Mouse (Mus musculus): ENCODE results near the gene Cnnm2. TPM values are rescaled to one million over a fixed set of nuclear protein-coding genes. Genes with fewer than 3 reads are reported as not detected.

Cnnm2 gene
- polyA plus RNA-seq (2014; fragmentation: Illumina TruSeq; extraction: RNeasy Lipid Tissue Mini Kit (QIAGEN cat#74804); ENCODE audit: low read depth, low replicate concordance): 9.9 TPM

DNA sequence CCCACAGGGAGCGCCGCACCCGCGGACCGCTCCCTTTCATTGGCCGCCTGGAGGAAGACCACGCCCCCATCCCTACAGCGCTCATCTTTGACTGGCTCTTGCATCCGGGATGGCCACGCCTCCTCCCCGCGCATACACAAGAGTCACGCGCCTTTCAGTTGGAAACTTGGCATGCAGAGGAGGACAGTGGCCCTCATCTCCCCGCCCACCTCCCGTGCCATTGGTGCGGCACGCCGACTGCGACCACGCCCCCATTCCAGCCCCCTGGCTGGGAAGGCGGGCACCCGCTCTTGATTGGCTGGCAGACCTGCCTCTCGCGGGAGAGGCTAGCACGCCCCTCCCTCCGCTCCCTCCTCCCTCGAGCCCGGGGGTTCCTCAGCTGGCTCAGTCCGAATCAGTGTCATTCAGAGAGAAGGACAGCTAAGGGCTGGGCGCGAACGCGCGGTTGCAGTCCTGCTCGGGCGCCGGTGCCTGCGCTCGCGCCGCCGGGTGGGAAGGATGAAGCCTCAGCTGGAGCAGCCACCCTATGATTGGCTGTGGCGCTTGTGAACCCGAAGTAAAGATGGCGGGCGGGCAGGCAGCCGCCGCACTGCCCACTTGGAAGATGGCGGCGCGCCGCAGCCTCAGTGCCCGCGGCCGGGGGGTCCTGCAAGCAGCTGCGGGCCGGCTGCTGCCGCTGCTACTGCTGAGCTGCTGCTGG, at the start of gene Cnnm2:
Gene Cnnm2 (plus strand): TSS at position 350 of the 700 bp plus-strand sequence.

Other genes with a start within 250 kb of the Cnnm2 start
- 109 TPM for gene Arl3, start 188.4 kb upstream of the Cnnm2 start, polyA plus RNA-seq (2014; fragmentation: Illumina TruSeq; extraction: RNeasy Lipid Tissue Mini Kit (QIAGEN cat#74804); ENCODE audit: low read depth, low replicate concordance)
- 49.5 TPM for gene Sfxn2, start 188.2 kb upstream of the Cnnm2 start, polyA plus RNA-seq (2014; fragmentation: Illumina TruSeq; extraction: RNeasy Lipid Tissue Mini Kit (QIAGEN cat#74804); ENCODE audit: low read depth, low replicate concordance)
- 10.1 TPM for gene Wbp1l, start 162.5 kb upstream of the Cnnm2 start, polyA plus RNA-seq (2014; fragmentation: Illumina TruSeq; extraction: RNeasy Lipid Tissue Mini Kit (QIAGEN cat#74804); ENCODE audit: low read depth, low replicate concordance)
- not detected for gene Cyp17a1, start 88.4 kb upstream of the Cnnm2 start, polyA plus RNA-seq (2014; fragmentation: Illumina TruSeq; extraction: RNeasy Lipid Tissue Mini Kit (QIAGEN cat#74804); ENCODE audit: low read depth, low replicate concordance)
- gene Borcs7, start 71.7 kb upstream of the Cnnm2 start, polyA plus RNA-seq (2014; fragmentation: Illumina TruSeq; extraction: RNeasy Lipid Tissue Mini Kit (QIAGEN cat#74804); ENCODE audit: low read depth, low replicate concordance): 14.7 TPM
- 45.8 TPM for gene As3mt, start 54.1 kb upstream of the Cnnm2 start, polyA plus RNA-seq (2014; fragmentation: Illumina TruSeq; extraction: RNeasy Lipid Tissue Mini Kit (QIAGEN cat#74804); ENCODE audit: low read depth, low replicate concordance)